Mouse (Mus musculus) midbrain, embryonic 11.5 days (tissue): Measurements from ENCODE around the gene Rfx4. TPM values are rescaled to one million over a fixed set of nuclear protein-coding genes. Genes with fewer than 3 reads are reported as not detected.

Experiments used
- ATAC-seq: fragments of 200-750 bp; cut with Nextera tagmentation; 2 replicates; pipeline ENCODE4 v1.8.0; 2017; ENCODE audit warnings: moderate TSS enrichment, moderate library complexity; ENCODE audit not compliant: low FRiP score
- DNase-seq: peaks from one replicate; pipeline ENCODE4 v3.0.0; 2015; ENCODE audit warnings: low spot score; ENCODE audit errors: missing footprints
- H3K27ac ChIP-seq: fragments of 300-500 bp; sonication (generic); 2 replicates; pipeline ENCODE4 v1.5.1; 2014; ENCODE audit warnings: low read depth, low read length
- H3K27me3 ChIP-seq: fragments of 300-500 bp; sonication (generic); 2 replicates; pipeline ENCODE4 v1.6.1; 2014; ENCODE audit warnings: mild to moderate bottlenecking, low read length, moderate library complexity, mixed read lengths; ENCODE audit not compliant: control insufficient read depth, insufficient read depth
- H3K36me3 ChIP-seq: fragments of 300-500 bp; sonication (generic); 2 replicates; pipeline ENCODE4 v1.6.1; 2014; ENCODE audit warnings: mild to moderate bottlenecking, low read length, moderate library complexity, mixed read lengths; ENCODE audit not compliant: control insufficient read depth, insufficient read depth
- H3K4me1 ChIP-seq: fragments of 300-500 bp; sonication (generic); 2 replicates; pipeline ENCODE4 v1.6.1; 2014; ENCODE audit warnings: low read length; ENCODE audit not compliant: control insufficient read depth, insufficient read depth
- H3K4me2 ChIP-seq: fragments of 300-500 bp; sonication (generic); 2 replicates; pipeline ENCODE4 v1.6.1; 2014; ENCODE audit warnings: mild to moderate bottlenecking, moderate library complexity
- H3K4me3 ChIP-seq: fragments of 300-500 bp; sonication (generic); 2 replicates; pipeline ENCODE4 v1.5.1; 2014; ENCODE audit warnings: low read depth, low read length
- H3K9ac ChIP-seq: fragments of 300-500 bp; sonication (generic); 2 replicates; pipeline ENCODE4 v1.6.1; 2014; ENCODE audit warnings: low read length
- H3K9me3 ChIP-seq: fragments of 300-500 bp; sonication (generic); 2 replicates; pipeline ENCODE4 v1.6.1; 2016; ENCODE audit warnings: low read length; ENCODE audit not compliant: control insufficient read depth
- WGBS: fragments of 180-500 bp; shearing (Covaris S2); extraction: QIAGEN DNeasy Blood & Tissue Kit; methylation state at CpG from one replicate; pipeline ENCODE4 v1.1.7; 2014; 5-methylcytosine and 5-hydroxymethylcytosine counted together
- polyA plus RNA-seq: library from polyadenylated mRNA; unstranded; fragments of >200 nt; fragmentation: Nextera tagmentation; extraction: Ambion mirVana; gene quantifications from 2 replicates; pipeline ENCODE4 v1.2.1, GENCODE M21; 2014

Rfx4 gene
- polyA plus RNA-seq, 1 experiment from 2014 or later = 68.0 TPM

- ATAC-seq (peak; percentile 58; the same call in 1 of the 2 replicates), DNase-seq (peak; percentile 89)
- H3K4me2 ChIP-seq = no peak overlapping the region
- no peaks in the 10 kb centered on the region for H3K27me3 ChIP-seq
- H3K4me1 ChIP-seq = peaks cover 26% of the 10 kb centered on the region
- H3K9me3 ChIP-seq = no peaks in the 10 kb centered on the region
- WGBS = 33% methylated on average over 13 of the region's 13 CpGs
- H3K9ac ChIP-seq = no peak overlapping the region
- peaks cover 17% of the 10 kb centered on the region; the same call in 1 of the 2 replicates for H3K36me3 ChIP-seq
- no peak overlapping the region for H3K4me3 ChIP-seq
- H3K27ac ChIP-seq = peak overlapping the region; percentile 30; the same call in 1 of the 2 replicates
Observed at GRCm38 (mm10) chr10:84859556-84860380, 103.9 kb downstream of the Rfx4 start.

DNA sequence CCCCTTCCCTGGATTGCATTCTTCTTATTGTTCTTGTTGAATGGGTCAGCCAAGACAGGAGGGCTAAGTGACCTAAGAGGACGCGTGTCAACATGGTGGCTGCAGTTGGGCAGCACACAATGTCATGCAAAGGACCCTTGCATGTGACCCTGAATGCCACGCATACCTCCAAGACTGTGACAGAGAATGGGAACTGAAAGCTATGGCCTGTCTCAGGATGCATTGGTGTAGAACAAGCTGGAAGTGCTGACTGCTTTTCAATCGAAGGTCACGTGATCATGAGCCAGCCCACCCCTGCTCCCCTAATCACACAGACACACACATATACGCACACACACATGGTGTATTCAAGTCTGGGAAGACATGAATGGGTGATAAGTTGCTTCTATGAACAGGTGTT is 107.6 kb downstream of the Rfx4 start:
- peaks cover 17% of the 10 kb centered on the region for H3K4me1 ChIP-seq
- ATAC-seq (no peak), DNase-seq (no peak)
- H3K27me3 ChIP-seq = no peaks in the 10 kb centered on the region
- 83% methylated on average over 6 of the region's 6 CpGs for WGBS
- no peak overlapping the region for H3K4me2 ChIP-seq
- peaks cover 13% of the 10 kb centered on the region for H3K36me3 ChIP-seq
- no peak overlapping the region for H3K4me3 ChIP-seq
- H3K27ac ChIP-seq = no peak overlapping the region
- H3K9me3 ChIP-seq = no peaks in the 10 kb centered on the region
- no peak overlapping the region for H3K9ac ChIP-seq

- no peak overlapping the region for H3K9ac ChIP-seq
- no peak overlapping the region for H3K4me2 ChIP-seq
- peaks cover 11% of the 10 kb centered on the region for H3K36me3 ChIP-seq
- DNase-seq (no peak), ATAC-seq (no peak)
- WGBS = 92% methylated on average over 7 of the region's 7 CpGs
- no peaks in the 10 kb centered on the region for H3K9me3 ChIP-seq
- H3K27ac ChIP-seq = no peak overlapping the region
- no peaks in the 10 kb centered on the region; the same call in 1 of the 2 replicates for H3K4me1 ChIP-seq
- no peaks in the 10 kb centered on the region for H3K27me3 ChIP-seq
- H3K4me3 ChIP-seq = no peak overlapping the region
Observed at GRCm38 (mm10) chr10:84867577-84867976, 111.7 kb downstream of the Rfx4 start.

GRCm38 (mm10) chr10:84871285-84871684 is 115.4 kb downstream of the Rfx4 start:
- no peak overlapping the region for H3K4me2 ChIP-seq
- ATAC-seq = peak; percentile 63

GRCm38 (mm10) chr10:84871921-84872320 is 116.1 kb downstream of the Rfx4 start:
- ATAC-seq = no peak
- no peak overlapping the region for H3K9ac ChIP-seq
- no peak for DNase-seq
- H3K4me2 ChIP-seq = no peak overlapping the region
- no peaks in the 10 kb centered on the region for H3K27me3 ChIP-seq
- no peak overlapping the region for H3K4me3 ChIP-seq
- peaks cover 8% of the 10 kb centered on the region for H3K36me3 ChIP-seq
- WGBS = 85% methylated on average over 4 of the region's 4 CpGs
- no peaks in the 10 kb centered on the region for H3K9me3 ChIP-seq
- no peaks in the 10 kb centered on the region; the same call in 1 of the 2 replicates for H3K4me1 ChIP-seq
- no peak overlapping the region for H3K27ac ChIP-seq

More at GRCm38 (mm10) chr10:84871285-84871684, 115.4 kb downstream of the Rfx4 start:
- peaks cover 8% of the 10 kb centered on the region for H3K36me3 ChIP-seq
- H3K9me3 ChIP-seq = no peaks in the 10 kb centered on the region
- peak; percentile 87 for DNase-seq
- H3K27ac ChIP-seq = no peak overlapping the region
- no peaks in the 10 kb centered on the region for H3K27me3 ChIP-seq
- no peak overlapping the region for H3K9ac ChIP-seq
- no peak overlapping the region for H3K4me3 ChIP-seq
- 40% methylated on average over 12 of the region's 12 CpGs for WGBS
- H3K4me1 ChIP-seq = no peaks in the 10 kb centered on the region; the same call in 1 of the 2 replicates

DNA sequence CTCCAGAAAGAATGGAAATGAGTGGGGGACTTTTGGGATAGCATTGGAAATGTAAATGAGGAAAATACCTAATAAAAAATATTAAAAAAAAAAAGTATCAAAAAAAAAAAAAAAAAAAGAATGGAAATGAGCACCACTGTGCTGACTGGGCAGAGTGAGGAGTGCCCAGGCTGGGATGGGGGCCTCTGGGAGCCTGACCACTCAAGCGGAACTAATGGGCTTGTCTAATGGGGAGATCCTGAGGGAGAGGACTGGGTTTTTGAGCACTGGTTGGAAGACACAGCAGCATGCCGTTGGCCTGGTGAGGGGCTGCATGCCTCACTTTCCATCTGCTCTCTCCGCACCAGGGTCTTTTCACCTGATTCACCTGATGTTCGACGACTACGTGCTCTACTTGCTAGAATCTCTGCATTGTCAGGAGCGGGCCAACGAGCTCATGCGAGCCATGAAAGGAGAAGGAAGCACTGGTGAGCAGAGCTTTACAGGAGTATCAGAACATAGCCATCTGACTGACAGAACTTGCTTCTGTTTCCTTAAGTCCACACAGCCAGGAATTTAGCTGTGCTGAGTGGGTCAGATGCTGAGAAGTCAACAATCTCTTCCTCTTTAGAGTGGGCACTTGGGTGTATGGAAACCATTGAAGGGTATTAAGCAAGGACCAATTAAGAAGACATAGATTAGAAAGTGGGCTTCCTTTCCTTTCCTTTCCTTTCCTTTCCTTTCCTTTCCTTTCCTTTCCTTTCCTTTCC is 124.1 kb downstream of the Rfx4 start:
- no peaks in the 10 kb centered on the region for H3K9me3 ChIP-seq
- no peak overlapping the region for H3K4me3 ChIP-seq
- WGBS = 59% methylated on average over 9 of the region's 9 CpGs
- no peak overlapping the region for H3K4me2 ChIP-seq
- DNase-seq (no peak), ATAC-seq (0 out of 2 replicates have a peak, but pooled peaks have one; percentile 67)
- no peak overlapping the region for H3K27ac ChIP-seq
- H3K36me3 ChIP-seq = 0 out of 2 replicates have a peak, but pooled peaks cover 4% of the 10 kb centered on the region
- peaks cover 3% of the 10 kb centered on the region; the same call in 1 of the 2 replicates for H3K4me1 ChIP-seq
- H3K9ac ChIP-seq = no peak overlapping the region
- H3K27me3 ChIP-seq = no peaks in the 10 kb centered on the region

DNA sequence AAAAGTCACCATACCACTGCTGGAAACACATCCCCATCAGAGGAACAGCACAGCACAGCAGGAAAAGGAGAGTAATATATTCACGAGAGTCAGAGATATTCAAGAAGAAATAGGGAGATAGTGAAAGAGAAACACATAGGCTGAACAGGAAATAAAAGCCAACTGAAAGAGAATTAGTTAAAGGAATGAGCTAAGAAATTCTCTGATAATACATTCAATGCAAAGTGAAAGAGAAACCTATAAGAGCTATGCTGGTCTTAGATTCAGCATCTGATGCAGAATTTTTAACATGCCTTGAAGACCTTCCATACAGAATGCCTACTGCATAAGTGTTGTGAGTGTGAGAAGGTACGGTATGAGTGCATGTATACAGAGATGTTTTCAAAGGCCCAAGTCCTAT is 126.7 kb downstream of the Rfx4 start:
- no peak overlapping the region for H3K9ac ChIP-seq
- H3K27ac ChIP-seq = no peak overlapping the region
- DNase-seq (no peak), ATAC-seq (no peak)
- no peak overlapping the region for H3K4me3 ChIP-seq
- no peaks in the 10 kb centered on the region for H3K27me3 ChIP-seq
- H3K4me1 ChIP-seq = peaks cover 3% of the 10 kb centered on the region; the same call in 1 of the 2 replicates
- WGBS = 95% methylated on average over 2 of the region's 2 CpGs
- H3K36me3 ChIP-seq = peaks cover 5% of the 10 kb centered on the region; the same call in 1 of the 2 replicates
- no peaks in the 10 kb centered on the region for H3K9me3 ChIP-seq
- no peak overlapping the region for H3K4me2 ChIP-seq

GRCm38 (mm10) chr10:84885341-84885884 is 129.6 kb downstream of the Rfx4 start:
- Histone ChIP-seq H3K36me3 (peaks cover 9% of the 10 kb centered on the region; the same call in 1 of the 2 replicates), H3K27ac (no peak overlapping the region), H3K9ac (no peak overlapping the region), H3K4me1 (peaks cover 12% of the 10 kb centered on the region), H3K4me2 (no peak overlapping the region), H3K4me3 (no peak overlapping the region), H3K27me3 (no peaks in the 10 kb centered on the region), H3K9me3 (no peaks in the 10 kb centered on the region)
- ATAC-seq (no peak), DNase-seq (no peak)
- 80% methylated on average over 5 of the region's 5 CpGs for WGBS
